Mouse (Mus musculus) heart, postnatal 10 days (tissue): ENCODE data around the gene Paxx. TPM values are rescaled to one million over a fixed set of nuclear protein-coding genes. Genes with fewer than 3 reads are reported as not detected.
A peak's percentile ranks its signal among the peaks of the same experiment; 100 is the strongest.
"Not testable (repeated sequence)": the region's sequence is repeated elsewhere in the genome, so short reads cannot be mapped to it uniquely, and the experiment has no call there.

ENCODE experiments used
- DNase-seq, 2 experiments: peaks; one replicate each; pipeline ENCODE4 v3.0.0; 2021
- intact Hi-C: fragments of 180-260 bp; cut with DNase I; formaldehyde crosslinking; loops from one replicate; pipeline ENCODE4 v1.15.1; 2025
- microRNA-seq, 2 experiments: library from miRNA; unstranded; fragments of <30 nt; microRNA quantifications; one replicate each; pipeline ENCODE4 v1.2.0; 2022
- total RNA-seq, 2 experiments: library from RNA; stranded (reverse); gene quantifications; 2 replicates each; pipeline ENCODE4 v1.2.3; 2021

The Paxx gene
- total RNA-seq, 2 experiments from 2014 or later: 33.3 to 39.5 TPM

GRCm38 (mm10) chr2:25422587-25423410 lies 38.1 kb downstream of the Paxx start, which contains the start of gene Fut7:
TSS of gene Fut7 (plus strand) at chr2:25423267.
- no peak for DNase-seq
- intact Hi-C loops: loop anchor here (1.0 to 10.0 kb wide), 2 partner anchors 61 to 132 kb away; partner anchors contain the start of gene Edf1

GRCm38 (mm10) chr2:25421896-25422295 lies 39.0 kb downstream of the Paxx start:
- intact Hi-C loops: loop anchor here (1.0 to 10.0 kb wide), 2 partner anchors 61 to 133 kb away; partner anchors contain the start of gene Edf1
- DNase-seq: peak; percentile 37 to 61

- intact Hi-C loops: no loop called here
- DNase-seq: peak in 1 of 2 experiments; percentile 29
These were observed 43.5 kb downstream of the Paxx start for GRCm38 (mm10) chr2:25417426-25417825.

DNA sequence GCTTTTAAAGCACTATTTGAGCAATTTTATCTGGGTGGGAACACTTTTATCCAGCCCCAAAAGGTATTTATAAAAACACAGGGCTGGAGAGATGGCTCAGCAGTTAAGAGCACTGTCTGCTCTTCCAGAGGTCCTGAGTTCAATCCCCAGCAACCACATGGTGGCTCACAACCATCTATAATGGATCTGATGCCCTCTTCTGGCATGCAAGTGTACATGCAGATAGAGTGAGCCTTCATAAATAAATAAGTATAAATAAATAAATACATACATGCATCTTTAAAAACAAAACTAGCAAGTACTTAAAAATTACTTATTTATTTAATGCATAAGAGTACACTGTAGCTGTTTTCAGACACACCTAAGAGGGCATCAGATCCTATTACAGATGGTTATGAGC lies 47.5 kb downstream of the Paxx start:
- DNase-seq: not testable (repeated sequence)

DNA sequence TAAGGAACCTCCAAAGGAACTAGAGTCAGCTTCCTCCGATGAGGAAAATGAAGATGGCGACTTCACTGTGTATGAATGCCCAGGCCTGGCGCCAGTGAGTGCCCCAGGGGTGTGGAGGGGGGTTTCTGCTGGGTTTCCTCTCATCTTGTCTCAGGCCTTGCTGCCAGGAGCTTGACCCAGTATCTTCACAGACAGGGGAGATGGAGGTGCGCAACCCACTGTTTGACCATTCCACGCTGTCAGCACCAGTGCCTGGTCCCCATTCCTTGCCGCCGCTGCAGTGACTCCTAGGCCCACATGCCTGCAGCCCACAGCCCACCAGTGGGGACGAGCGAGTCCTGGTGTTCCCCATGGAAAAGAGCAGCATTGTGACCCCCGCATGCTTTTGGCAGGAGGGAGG lies 52.0 kb downstream of the Paxx start:
- DNase-seq: no peak
- intact Hi-C loops: no loop called here

More for the DNA sequence above, 47.5 kb downstream of the Paxx start:
- intact Hi-C loops: loop anchor here (5.0 kb wide), 1 partner anchor 36 kb away; no protein-coding TSS in a partner anchor

Small RNAs within 50 kb of the gene (microRNA-seq; reads per million reads assigned to microRNA genes)
- gene Mir3087: 0.95 to 1.4 reads per million in 2 experiments

Other genes with a start within 250 kb of the Paxx start
- gene Nelfb, start 249.6 kb downstream of the Paxx start, total RNA-seq: 10 to 100 TPM; 40.7 to 46.0 TPM
- gene Stpg3, start 246.5 kb downstream of the Paxx start, total RNA-seq: not detected
- not detected for gene Fam166a, start 242.3 kb downstream of the Paxx start, total RNA-seq
- gene Tubb4b, start 236.4 kb downstream of the Paxx start, total RNA-seq: 100 to 1,000 TPM; 258 to 286 TPM
- not detected for gene Slc34a3, start 226.7 kb downstream of the Paxx start, total RNA-seq
- gene Rnf224, start 224.3 kb downstream of the Paxx start, total RNA-seq: not detected
- gene Rnf208, start 218.8 kb downstream of the Paxx start, total RNA-seq: 1 to 10 TPM; 1.3 TPM
- not detected for gene Cysrt1, start 218.6 kb downstream of the Paxx start, total RNA-seq
- 1 to 10 TPM; 1.4 to 1.7 TPM for gene AL732309.1, start 214.2 kb downstream of the Paxx start, total RNA-seq
- 10 to 100 TPM; 16.4 to 18.2 TPM for gene Tmem203, start 205.7 kb downstream of the Paxx start, total RNA-seq
- 1 to 10 TPM; 5.0 to 7.5 TPM for gene Tprn, start 198.5 kb downstream of the Paxx start, total RNA-seq
- 10 to 100 TPM; 49.4 to 55.2 TPM for gene Ssna1, start 188.7 kb downstream of the Paxx start, total RNA-seq
- 10 to 100 TPM; 48.6 to 54.0 TPM for gene Anapc2, start 188.6 kb downstream of the Paxx start, total RNA-seq
- not detected for gene Tmem210, start 172.9 kb downstream of the Paxx start, total RNA-seq
- not detected for gene Lrrc26, start 171.2 kb downstream of the Paxx start, total RNA-seq
- not detected for gene Grin1, start 141.9 kb downstream of the Paxx start, total RNA-seq
- 10 to 100 TPM; 28.2 TPM for gene Man1b1, start 128.8 kb downstream of the Paxx start, total RNA-seq
- gene Dpp7, start 104.7 kb downstream of the Paxx start, total RNA-seq: 1 to 10 TPM; 3.6 to 3.8 TPM
- gene Uap1l1, start 95.4 kb downstream of the Paxx start, total RNA-seq: 1 to 10 TPM; 7.1 to 9.4 TPM
- gene Sapcd2, start 88.8 kb downstream of the Paxx start, total RNA-seq: 1 to 10 TPM; 2.8 to 4.7 TPM
- gene Entpd2, start 65.2 kb downstream of the Paxx start, total RNA-seq: 10 to 100 TPM; 14.9 to 17.2 TPM
- 10 to 100 TPM; 37.9 to 39.7 TPM for gene Npdc1, start 61.7 kb downstream of the Paxx start, total RNA-seq
- gene Fut7, start 37.8 kb downstream of the Paxx start, total RNA-seq: under 1 TPM in 1 of 2 experiments, not detected in 1; 0.12 TPM
- gene Abca2, start 32.4 kb downstream of the Paxx start, total RNA-seq: 10 to 100 TPM; 21.2 to 21.9 TPM
- 1 to 10 TPM; 3.3 to 3.7 TPM for gene Clic3, start 4.3 kb downstream of the Paxx start, total RNA-seq
- gene Ptgds, start 9.0 kb upstream of the Paxx start, total RNA-seq: 100 to 1,000 TPM in 1 of 2 experiments, 10 to 100 TPM in 1; 75.1 to 110 TPM
- not detected for gene Lcn12, start 32.8 kb upstream of the Paxx start, total RNA-seq
- gene Fbxw5, start 39.7 kb upstream of the Paxx start, total RNA-seq: 10 to 100 TPM; 93.1 to 93.4 TPM
- gene C8g, start 40.6 kb upstream of the Paxx start, total RNA-seq: under 1 TPM; 0.52 to 0.53 TPM
- gene Traf2, start 85.8 kb upstream of the Paxx start, total RNA-seq: 10 to 100 TPM; 16.1 to 18.3 TPM
- gene Edf1, start 96.8 kb upstream of the Paxx start, total RNA-seq: 100 to 1,000 TPM; 188 to 189 TPM
- 1 to 10 TPM; 1.8 to 2.2 TPM for gene Mamdc4, start 113.8 kb upstream of the Paxx start, total RNA-seq
- gene Phpt1, start 114.1 kb upstream of the Paxx start, total RNA-seq: 100 to 1,000 TPM in 1 of 2 experiments, 10 to 100 TPM in 1; 93.8 to 101 TPM
- under 1 TPM; 0.10 to 0.12 TPM for gene Ajm1, start 120.7 kb upstream of the Paxx start, total RNA-seq
- gene Rabl6, start 147.4 kb upstream of the Paxx start, total RNA-seq: 10 to 100 TPM; 49.4 to 57.6 TPM
- not detected for gene Ccdc183, start 156.6 kb upstream of the Paxx start, total RNA-seq
- gene Tmem141, start 160.9 kb upstream of the Paxx start, total RNA-seq: 10 to 100 TPM; 22.1 to 24.6 TPM
- 1 to 10 TPM; 2.7 to 3.7 TPM for gene Fcna, start 166.9 kb upstream of the Paxx start, total RNA-seq
- 1 to 10 TPM in 1 of 2 experiments, under 1 TPM in 1; 0.99 to 1.0 TPM for gene Lcn8, start 192.0 kb upstream of the Paxx start, total RNA-seq
- not detected for gene Lcn5, start 196.9 kb upstream of the Paxx start, total RNA-seq
- gene Lcn6, start 215.7 kb upstream of the Paxx start, total RNA-seq: not detected
- gene Lcn10, start 221.6 kb upstream of the Paxx start, total RNA-seq: not detected
- not detected for gene Obp2a, start 238.9 kb upstream of the Paxx start, total RNA-seq
- gene Bmyc, start 245.6 kb upstream of the Paxx start, total RNA-seq: 10 to 100 TPM; 14.6 to 15.6 TPM